Mouse (Mus musculus): Measurements from ENCODE around the gene Ttc14. TPM values are rescaled to one million over a fixed set of nuclear protein-coding genes. Genes with fewer than 3 reads are reported as not detected.

Ttc14 gene
- 10 to 100 TPM; 33.5 to 60.7 TPM for total RNA-seq (2021)
- long read RNA-seq, experiment 1, full-length matches to known transcripts: 22 of 43 reads
- long read RNA-seq, experiment 1, partial matches to known transcripts: 7 of 43 reads
- long read RNA-seq, experiment 1, other reads (novel, unspliced or antisense): 14 of 43 reads
- long read RNA-seq, experiment 2, full-length matches to known transcripts: 19 of 31 reads
- long read RNA-seq, experiment 2, partial matches to known transcripts: 2 of 31 reads
- long read RNA-seq, experiment 2, other reads (novel, unspliced or antisense): 10 of 31 reads

- peak; percentile 100 for DNase-seq
These were observed at the start of gene Ttc14 for GRCm38 (mm10) chr3:33799617-33800512. TSS of gene Ttc14 (plus strand) at chr3:33799832.

- no peak for DNase-seq
These were observed 8.7 kb upstream of the Ttc14 start for GRCm38 (mm10) chr3:33790975-33791374.

GRCm38 (mm10) chr3:33800513-33800820, 835 bp downstream of the Ttc14 start:
- no peak for DNase-seq

- no peak for DNase-seq
These were observed 7.5 kb downstream of the Ttc14 start for GRCm38 (mm10) chr3:33807151-33807550.

- DNase-seq: peak; percentile 37
These were observed 24.7 kb downstream of the Ttc14 start for GRCm38 (mm10) chr3:33824135-33824946.

GRCm38 (mm10) chr3:33832351-33832750, 32.7 kb downstream of the Ttc14 start:
- no peak for DNase-seq

- DNase-seq: no peak
These were observed 36.9 kb downstream of the Ttc14 start for GRCm38 (mm10) chr3:33836576-33836975.

- DNase-seq: no peak
These were observed 39.2 kb downstream of the Ttc14 start for GRCm38 (mm10) chr3:33838877-33839276.

GRCm38 (mm10) chr3:33843801-33844632, 44.4 kb downstream of the Ttc14 start, which contains the start of gene Ccdc39:
TSS of gene Ccdc39 (minus strand) at chr3:33844310.
- peak; percentile 81 for DNase-seq

GRCm38 (mm10) chr3:33846639-33847038, 47.0 kb downstream of the Ttc14 start:
- no peak for DNase-seq

GRCm38 (mm10) chr3:33850856-33851255, 51.2 kb downstream of the Ttc14 start:
- no peak for DNase-seq

- peak; percentile 3 for DNase-seq
These were observed 53.4 kb downstream of the Ttc14 start for GRCm38 (mm10) chr3:33853062-33853461.

- no peak for DNase-seq
These were observed 59.3 kb downstream of the Ttc14 start for GRCm38 (mm10) chr3:33858939-33859338.

GRCm38 (mm10) chr3:33864000-33864540, 64.4 kb downstream of the Ttc14 start:
- no peak for DNase-seq

Other genes starting within 250 kb of the Ttc14 start
- gene Ccdc39, start 44.5 kb downstream of the Ttc14 start, total RNA-seq (2021): 1 to 10 TPM in 1 of 2 experiments, under 1 TPM in 1; 0.96 to 1.8 TPM
- 100 to 1,000 TPM in 1 of 2 experiments, 10 to 100 TPM in 1; 99.1 to 123 TPM for gene Fxr1, start 220.1 kb downstream of the Ttc14 start, total RNA-seq (2021)

Data from adrenal gland, postnatal 10 days (tissue).